Mouse (Mus musculus): ENCODE measurements around the gene Nipa1.

DNA sequence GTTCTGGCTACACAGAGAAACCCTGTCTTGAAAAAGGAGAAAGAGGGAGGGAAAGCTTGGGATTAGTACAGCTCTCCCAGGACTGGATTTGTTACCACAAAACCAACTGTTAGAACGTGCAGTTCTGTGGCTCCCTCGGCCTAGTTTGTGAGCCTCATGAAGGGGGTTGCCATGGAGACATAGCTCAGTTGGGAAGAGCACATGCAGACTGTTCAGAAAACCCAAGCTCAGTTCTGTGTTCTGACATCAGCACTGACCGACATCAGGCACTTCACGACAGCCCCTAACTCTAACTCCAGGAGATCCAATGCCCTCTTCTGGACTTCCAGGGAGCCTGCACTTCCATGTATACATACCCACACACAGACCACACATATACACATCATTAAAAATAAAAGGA, 24.7 kb downstream of the Nipa1 start:
- TF ChIP-seq EP300 (IDR thresholded peaks at IDR 0.05; ENCODE audit: low read depth) (no peak), CTCF (IDR thresholded peaks at IDR 0.05; ENCODE audit: low read depth) (no peak)
